Mouse (Mus musculus) neural tube, embryonic 12.5 days (tissue): ENCODE measurements around the gene Atxn2. TPM values are rescaled to one million over a fixed set of nuclear protein-coding genes. Genes with fewer than 3 reads are reported as not detected.

Experiments used
- ATAC-seq: fragments of 200-750 bp; cut with Nextera tagmentation; 2 replicates; pipeline ENCODE4 v1.8.0; 2017; ENCODE audit warnings: low read depth, mild to moderate bottlenecking, moderate TSS enrichment, moderate library complexity; ENCODE audit not compliant: low FRiP score
- H3K27ac ChIP-seq: fragments of 300-500 bp; sonication (generic); 2 replicates; pipeline ENCODE4 v1.5.1; 2016
- H3K27me3 ChIP-seq: fragments of 300-500 bp; sonication (generic); replicated peaks from 2 replicates; pipeline ENCODE4 v1.6.1; 2016; ENCODE audit warnings: mild to moderate bottlenecking
- H3K36me3 ChIP-seq: fragments of 300-500 bp; sonication (generic); 2 replicates; pipeline ENCODE4 v1.6.1; 2016; ENCODE audit warnings: mild to moderate bottlenecking
- H3K4me1 ChIP-seq: fragments of 300-500 bp; sonication (generic); 2 replicates; pipeline ENCODE4 v1.6.1; 2016
- H3K4me2 ChIP-seq: fragments of 300-500 bp; sonication (generic); replicated peaks from 2 replicates; pipeline ENCODE4 v1.6.1; 2016; ENCODE audit warnings: mild to moderate bottlenecking
- H3K4me3 ChIP-seq: fragments of 300-500 bp; sonication (generic); 2 replicates; pipeline ENCODE4 v1.5.1; 2016
- H3K9ac ChIP-seq: fragments of 300-500 bp; sonication (generic); 2 replicates; pipeline ENCODE4 v1.6.1; 2016; ENCODE audit warnings: mild to moderate bottlenecking
- H3K9me3 ChIP-seq: fragments of 300-500 bp; sonication (generic); 2 replicates; pipeline ENCODE4 v1.6.1; 2016; ENCODE audit warnings: mild to moderate bottlenecking
- WGBS: fragments of 180-500 bp; shearing (Covaris S2); methylation state at CpG from one replicate; pipeline ENCODE4 v1.1.7; 2016; 5-methylcytosine and 5-hydroxymethylcytosine counted together
- polyA plus RNA-seq: library from polyadenylated mRNA; unstranded; fragments of >200 nt; fragmentation: Nextera tagmentation; extraction: Ambion mirVana; gene quantifications from 2 replicates; pipeline ENCODE4 v1.2.1, GENCODE M21; 2016

The Atxn2 gene
- 107 and 110 TPM in 2 replicates for polyA plus RNA-seq

DNA sequence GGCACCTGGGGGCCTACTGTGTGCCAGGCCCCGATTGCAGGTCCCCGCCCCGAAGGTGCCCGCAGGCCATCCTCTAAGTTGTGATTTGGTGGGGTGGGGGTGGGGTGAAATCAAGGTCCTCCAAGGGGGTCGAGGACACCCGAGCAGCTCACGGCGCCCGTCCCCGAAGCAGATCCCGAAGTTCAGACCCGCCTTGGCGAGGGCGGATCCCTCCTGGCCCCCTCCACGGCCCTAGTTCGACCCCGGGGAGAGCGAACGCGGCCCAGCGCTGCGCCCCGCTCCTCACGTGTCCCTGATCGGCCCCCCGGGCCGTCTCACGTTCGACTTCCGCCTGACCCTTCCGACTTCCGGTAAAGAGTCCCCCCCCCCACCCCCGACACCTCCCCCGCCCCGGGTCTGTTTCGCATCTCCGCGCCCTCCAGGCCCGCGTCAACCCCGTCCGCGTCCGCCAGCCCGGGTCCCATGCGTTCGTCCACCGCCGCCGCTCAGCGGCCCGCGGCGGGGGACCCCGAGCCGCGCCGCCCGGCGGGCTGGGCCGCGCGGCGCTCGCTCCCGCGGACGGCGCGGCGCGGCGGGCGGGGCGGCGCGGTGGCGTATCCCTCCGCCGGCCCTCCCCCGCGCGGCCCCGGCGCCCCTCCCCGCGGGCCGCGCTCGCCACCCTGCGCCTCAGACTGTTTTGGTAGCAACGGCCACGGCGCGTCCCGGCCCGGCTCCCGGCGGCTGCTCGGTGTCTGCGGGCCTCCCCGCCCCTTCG is at the start of gene Atxn2:
Atxn2 (plus strand) TSS at position 164 of the 754 bp plus-strand sequence.
- Histone ChIP-seq H3K4me3 (peak within 1 kb of the TSS; percentile 99), H3K27me3 (no peaks in the 10 kb centered on the region), H3K9me3 (no peaks in the 10 kb centered on the region), H3K4me1 (peaks cover 28% of the 10 kb centered on the region), H3K36me3 (no peaks in the 10 kb centered on the region), H3K27ac (peak within 1 kb of the TSS; percentile 98), H3K9ac (peak within 1 kb of the TSS; percentile 99), H3K4me2 (peak within 1 kb of the TSS; percentile 89)
- under 1% methylated on average over 100 of the region's 103 CpGs for WGBS
- ATAC-seq, result peak; percentile 75

DNA sequence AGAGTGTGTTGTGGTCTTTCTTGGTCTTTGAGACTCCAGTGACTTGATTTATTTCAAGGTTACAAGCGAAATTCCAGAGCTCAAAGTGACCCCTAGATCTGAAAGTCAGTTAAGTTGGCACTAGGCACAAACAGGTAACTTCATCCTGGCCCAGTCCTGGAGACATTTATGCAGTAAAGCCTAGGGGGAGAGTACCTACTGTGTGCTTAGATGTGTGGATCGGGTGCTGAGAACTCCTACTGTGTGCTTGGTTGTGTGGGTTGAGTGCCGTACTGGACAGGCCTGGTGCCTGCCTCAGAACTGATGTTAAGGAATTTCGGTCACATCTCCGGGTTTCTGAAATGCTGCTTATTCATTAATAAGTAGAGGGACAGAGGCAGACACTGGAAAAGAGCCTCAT is 49.6 kb upstream of the Atxn2 start:
- H3K9me3 ChIP-seq, result no peaks in the 10 kb centered on the region
- peaks cover 31% of the 10 kb centered on the region for H3K36me3 ChIP-seq
- no peak for ATAC-seq
- no peak overlapping the region for H3K27ac ChIP-seq
- H3K27me3 ChIP-seq, result no peaks in the 10 kb centered on the region
- 86% methylated on average over 5 of the region's 5 CpGs for WGBS
- H3K4me2 ChIP-seq, result peak overlapping the region; percentile 88
- H3K4me3 ChIP-seq, result peak overlapping the region; percentile 86
- H3K4me1 ChIP-seq, result peaks cover 11% of the 10 kb centered on the region
- H3K9ac ChIP-seq, result peak overlapping the region; percentile 93

DNA sequence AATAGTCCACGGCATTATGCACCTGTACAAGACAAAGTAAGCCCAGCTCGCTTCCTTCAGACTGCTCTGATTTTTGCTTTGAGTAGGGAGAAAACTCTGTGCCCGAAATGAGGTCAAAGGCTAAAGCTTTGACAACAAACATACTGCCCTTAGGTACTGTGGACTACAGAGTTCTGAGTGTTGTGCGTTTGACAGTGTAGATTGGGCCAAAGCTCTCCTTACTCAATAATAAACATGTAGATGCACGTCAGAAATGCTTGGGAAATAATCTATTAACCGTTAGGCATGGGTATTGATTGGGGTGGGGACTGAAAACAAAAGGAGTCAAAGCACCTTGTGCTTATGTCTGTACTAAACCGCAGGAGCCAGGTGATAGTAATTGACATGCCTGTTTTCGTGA is 47.7 kb upstream of the Atxn2 start:
- whole genome bisulfite sequencing, result 91% methylated on average over 8 of the region's 8 CpGs
- H3K4me2 ChIP-seq, result no peak overlapping the region
- ATAC-seq, result no peak

DNA sequence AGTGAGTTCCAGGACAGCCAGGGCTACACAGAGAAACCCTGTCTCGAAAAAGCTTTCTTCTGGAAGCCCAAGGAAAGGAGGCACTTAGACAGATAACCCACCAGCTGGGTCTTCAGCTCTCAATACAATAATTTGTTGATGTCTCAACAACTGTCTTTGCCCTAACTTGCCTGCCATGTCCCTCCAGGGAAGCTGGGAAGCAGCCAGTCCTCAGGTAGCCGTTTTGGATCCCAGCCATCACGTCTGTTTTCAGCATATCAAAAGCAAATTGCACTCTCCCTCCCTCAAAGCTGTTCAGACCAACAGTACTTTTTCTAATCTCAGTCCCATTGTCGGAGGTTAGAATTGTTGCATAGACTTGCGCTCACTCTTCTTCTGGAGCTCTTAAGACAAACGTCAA is 47.1 kb upstream of the Atxn2 start:
- Histone ChIP-seq H3K27me3 (no peaks in the 10 kb centered on the region), H3K27ac (no peak overlapping the region), H3K4me2 (no peak overlapping the region), H3K9me3 (no peaks in the 10 kb centered on the region), H3K4me1 (peaks cover 11% of the 10 kb centered on the region), H3K9ac (no peak overlapping the region), H3K4me3 (no peak overlapping the region), H3K36me3 (peaks cover 44% of the 10 kb centered on the region)
- WGBS, result 85% methylated on average over 6 of the region's 6 CpGs
- no peak for ATAC-seq

More for the DNA sequence above, 47.7 kb upstream of the Atxn2 start:
- peaks cover 11% of the 10 kb centered on the region for H3K4me1 ChIP-seq
- no peaks in the 10 kb centered on the region for H3K9me3 ChIP-seq
- H3K27me3 ChIP-seq, result no peaks in the 10 kb centered on the region
- H3K27ac ChIP-seq, result no peak overlapping the region
- no peak overlapping the region for H3K4me3 ChIP-seq
- peaks cover 39% of the 10 kb centered on the region for H3K36me3 ChIP-seq
- no peak overlapping the region for H3K9ac ChIP-seq

DNA sequence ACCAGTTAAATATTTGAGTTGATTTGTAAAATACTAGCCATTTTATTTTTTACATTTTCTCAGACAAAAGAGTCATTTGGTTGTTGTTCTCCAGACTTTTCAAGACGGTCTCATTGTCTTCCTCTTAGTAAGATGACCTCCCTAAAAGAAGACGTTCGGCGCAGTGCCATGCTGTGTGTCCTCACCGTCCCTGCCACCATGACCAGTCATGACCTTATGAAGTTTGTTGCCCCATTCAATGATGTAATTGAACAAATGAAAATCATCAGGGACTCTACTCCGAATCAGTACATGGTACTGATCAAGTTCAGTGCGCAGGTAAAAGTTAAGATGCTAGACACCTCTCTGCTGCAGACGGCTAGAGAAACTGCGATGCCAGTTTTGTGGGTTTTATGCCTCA is 46.2 kb upstream of the Atxn2 start:
- Histone ChIP-seq H3K27me3 (no peaks in the 10 kb centered on the region), H3K4me3 (no peak overlapping the region), H3K36me3 (peaks cover 51% of the 10 kb centered on the region), H3K27ac (no peak overlapping the region), H3K9ac (no peak overlapping the region), H3K4me2 (no peak overlapping the region), H3K4me1 (peaks cover 11% of the 10 kb centered on the region), H3K9me3 (no peaks in the 10 kb centered on the region)
- WGBS, result 94% methylated on average over 9 of the region's 9 CpGs
- no peak for ATAC-seq

DNA sequence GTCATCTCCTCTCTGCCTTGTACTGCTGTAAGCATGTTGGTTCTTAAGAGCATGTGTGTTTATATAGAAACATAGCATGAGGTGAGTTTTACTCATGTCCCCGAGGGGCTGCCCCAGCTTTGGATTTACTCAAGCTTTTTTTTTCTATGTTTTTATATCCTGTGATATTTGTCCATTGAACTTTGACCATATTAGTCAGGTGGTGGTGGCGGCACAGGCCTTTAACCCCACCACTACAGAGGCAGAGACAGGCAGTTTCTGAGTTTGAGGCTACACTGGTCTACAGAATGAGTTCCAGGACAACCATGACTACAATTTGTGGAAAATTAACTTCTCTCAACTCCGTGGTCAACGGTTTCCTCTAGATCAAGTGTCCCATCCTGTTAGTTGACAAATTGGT is 44.1 kb upstream of the Atxn2 start:
- Histone ChIP-seq H3K9me3 (no peaks in the 10 kb centered on the region), H3K4me2 (no peak overlapping the region), H3K27ac (no peak overlapping the region), H3K4me1 (no peaks in the 10 kb centered on the region), H3K9ac (no peak overlapping the region), H3K4me3 (no peak overlapping the region), H3K36me3 (peaks cover 64% of the 10 kb centered on the region), H3K27me3 (no peaks in the 10 kb centered on the region)
- ATAC-seq, result no peak
- WGBS, result 93% methylated on average over 4 of the region's 4 CpGs

DNA sequence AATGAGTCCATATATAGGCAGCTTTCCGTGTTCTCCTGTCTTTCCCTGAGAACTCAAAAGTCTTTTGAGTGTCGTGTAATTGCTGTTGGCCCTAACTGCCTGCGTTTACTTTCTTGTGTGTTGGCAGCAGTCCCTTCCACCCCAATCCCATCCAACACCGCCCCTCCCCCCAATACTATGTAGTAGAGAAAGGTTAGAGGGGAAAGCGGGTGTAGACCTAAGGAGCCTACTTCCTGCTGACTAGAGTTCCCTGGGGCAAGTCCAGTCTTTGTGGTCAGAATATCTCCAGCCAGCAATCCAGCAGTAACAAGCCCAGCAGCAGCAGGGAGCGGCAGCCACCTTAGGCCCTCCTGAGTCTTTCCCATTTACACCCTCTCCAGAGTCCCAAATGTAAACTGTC is 42.7 kb upstream of the Atxn2 start:
- Histone ChIP-seq H3K4me2 (no peak overlapping the region), H3K9ac (no peak overlapping the region), H3K27ac (no peak overlapping the region), H3K9me3 (no peaks in the 10 kb centered on the region), H3K36me3 (peaks cover 60% of the 10 kb centered on the region), H3K4me1 (no peaks in the 10 kb centered on the region), H3K27me3 (no peaks in the 10 kb centered on the region), H3K4me3 (no peak overlapping the region)
- WGBS, result 87% methylated on average over 6 of the region's 6 CpGs
- ATAC-seq, result no peak

DNA sequence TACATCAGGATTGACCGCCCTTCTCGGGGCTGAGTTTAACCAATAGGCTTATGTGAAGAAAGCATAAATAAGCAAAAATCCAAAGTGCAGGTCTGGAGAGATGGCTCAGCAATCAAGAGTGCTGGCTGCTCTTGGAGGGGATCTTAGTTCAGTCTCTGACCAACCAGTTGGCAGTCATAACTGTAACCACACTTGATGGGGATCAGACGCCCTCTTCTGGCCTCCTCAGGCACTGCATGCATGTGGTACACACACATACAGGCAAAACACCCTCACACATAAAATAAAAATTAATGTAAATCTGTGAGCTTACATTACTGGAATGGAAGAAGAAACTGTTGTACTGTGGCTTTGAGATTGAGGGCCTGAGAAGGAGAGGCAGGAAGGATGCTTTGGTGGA is 40.7 kb upstream of the Atxn2 start:
- H3K27me3 ChIP-seq, result no peaks in the 10 kb centered on the region
- H3K4me1 ChIP-seq, result no peaks in the 10 kb centered on the region
- H3K9me3 ChIP-seq, result no peaks in the 10 kb centered on the region
- ATAC-seq, result no peak
- H3K9ac ChIP-seq, result no peak overlapping the region
- WGBS, result 76% methylated on average over 3 of the region's 3 CpGs
- H3K4me3 ChIP-seq, result no peak overlapping the region
- no peak overlapping the region for H3K4me2 ChIP-seq
- H3K36me3 ChIP-seq, result peaks cover 61% of the 10 kb centered on the region
- H3K27ac ChIP-seq, result no peak overlapping the region

DNA sequence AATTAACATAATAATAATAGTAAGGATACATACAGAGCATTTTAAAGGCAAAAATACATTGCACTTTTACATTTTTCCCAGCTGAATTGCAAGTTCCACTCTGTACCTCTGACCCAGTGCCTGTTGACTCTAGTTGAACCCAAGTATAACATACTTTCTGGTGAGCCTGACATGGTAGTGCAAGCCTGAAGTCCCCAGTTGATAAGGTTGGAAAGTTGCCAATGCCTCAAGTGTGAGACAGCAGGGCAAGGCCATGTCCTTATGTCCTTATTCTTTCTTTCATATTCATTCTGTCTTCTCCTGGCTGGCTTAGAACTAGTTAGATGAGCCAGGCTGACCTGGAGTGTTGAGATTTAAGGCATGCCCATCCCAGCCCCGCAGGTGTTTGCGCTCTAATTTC is 28.9 kb upstream of the Atxn2 start:
- ATAC-seq, result no peak
- H3K9me3 ChIP-seq, result no peaks in the 10 kb centered on the region
- H3K4me3 ChIP-seq, result no peak overlapping the region
- 97% methylated on average over 2 of the region's 2 CpGs for WGBS
- H3K27me3 ChIP-seq, result no peaks in the 10 kb centered on the region
- H3K36me3 ChIP-seq, result peaks cover 93% of the 10 kb centered on the region
- no peak overlapping the region for H3K27ac ChIP-seq
- H3K9ac ChIP-seq, result no peak overlapping the region
- H3K4me2 ChIP-seq, result no peak overlapping the region
- H3K4me1 ChIP-seq, result no peaks in the 10 kb centered on the region

DNA sequence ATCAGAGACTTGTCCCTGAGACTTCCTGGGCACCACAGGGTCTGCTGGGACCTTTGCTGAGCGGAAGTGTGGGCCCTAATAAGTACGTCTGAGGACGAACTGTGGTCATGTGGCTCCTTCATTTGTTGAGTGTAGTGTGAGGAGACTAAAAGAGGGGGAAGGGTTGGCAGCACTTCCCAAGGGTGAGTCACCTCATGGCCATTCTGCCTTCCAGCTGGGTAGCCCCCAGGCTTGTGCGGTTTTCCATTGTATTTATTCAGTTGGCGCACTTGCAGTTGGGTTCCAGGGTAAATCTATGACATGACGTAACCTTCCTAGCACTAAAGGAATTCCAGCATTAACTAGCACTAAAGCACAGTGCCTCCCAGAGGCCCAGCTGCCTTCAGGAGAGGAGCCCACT is 25.6 kb upstream of the Atxn2 start:
- no peaks in the 10 kb centered on the region for H3K27me3 ChIP-seq
- H3K9ac ChIP-seq, result no peak overlapping the region
- H3K4me3 ChIP-seq, result no peak overlapping the region
- no peaks in the 10 kb centered on the region for H3K4me1 ChIP-seq
- ATAC-seq, result no peak
- H3K36me3 ChIP-seq, result peaks cover 68% of the 10 kb centered on the region
- H3K27ac ChIP-seq, result no peak overlapping the region
- 86% methylated on average over 6 of the region's 6 CpGs for WGBS
- no peaks in the 10 kb centered on the region for H3K9me3 ChIP-seq
- no peak overlapping the region for H3K4me2 ChIP-seq

DNA sequence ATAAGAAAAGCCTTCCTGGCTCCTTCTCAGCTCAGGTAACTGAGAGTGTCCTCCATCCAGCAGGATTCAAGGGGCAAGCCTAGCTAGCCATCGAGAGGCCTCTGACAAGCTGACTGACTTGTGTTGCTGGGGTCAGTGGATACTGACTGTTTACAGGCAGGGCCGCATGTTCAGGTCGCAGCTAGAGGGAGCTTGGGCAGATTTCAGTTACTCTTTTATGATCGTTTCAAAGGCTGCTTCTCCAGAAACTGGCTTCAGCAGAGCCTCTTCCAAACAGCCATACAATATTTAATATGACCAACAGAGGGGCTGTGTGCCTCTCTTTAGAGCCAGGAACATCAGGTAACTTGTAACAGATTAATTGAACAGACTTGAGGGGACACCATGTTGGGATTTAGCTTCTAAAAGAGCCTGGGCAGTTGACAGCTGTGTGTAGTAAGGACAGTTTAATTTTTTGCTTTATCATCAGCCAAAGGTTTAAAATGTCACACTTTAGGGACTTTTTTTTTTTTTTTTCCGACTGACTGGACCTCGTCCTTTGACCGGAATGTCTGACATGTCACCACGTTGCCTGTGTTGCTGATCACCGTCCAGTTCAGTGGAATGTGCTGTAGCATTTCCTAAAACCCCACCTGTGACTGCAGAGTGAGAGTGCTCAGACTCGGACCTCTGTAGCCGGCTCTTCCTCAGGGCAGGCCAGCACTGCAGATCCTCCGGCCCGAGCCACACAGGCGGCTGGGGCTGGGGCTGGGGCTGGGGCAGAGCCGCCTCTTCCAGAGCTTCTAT is 24.8 kb upstream of the Atxn2 start:
- H3K4me2 ChIP-seq, result no peak overlapping the region
- H3K4me1 ChIP-seq, result no peaks in the 10 kb centered on the region
- no peaks in the 10 kb centered on the region for H3K9me3 ChIP-seq
- ATAC-seq, result no peak
- peaks cover 62% of the 10 kb centered on the region for H3K36me3 ChIP-seq
- 82% methylated on average over 15 of the region's 15 CpGs for WGBS
- H3K27me3 ChIP-seq, result no peaks in the 10 kb centered on the region
- no peak overlapping the region for H3K27ac ChIP-seq
- no peak overlapping the region for H3K9ac ChIP-seq
- no peak overlapping the region for H3K4me3 ChIP-seq

DNA sequence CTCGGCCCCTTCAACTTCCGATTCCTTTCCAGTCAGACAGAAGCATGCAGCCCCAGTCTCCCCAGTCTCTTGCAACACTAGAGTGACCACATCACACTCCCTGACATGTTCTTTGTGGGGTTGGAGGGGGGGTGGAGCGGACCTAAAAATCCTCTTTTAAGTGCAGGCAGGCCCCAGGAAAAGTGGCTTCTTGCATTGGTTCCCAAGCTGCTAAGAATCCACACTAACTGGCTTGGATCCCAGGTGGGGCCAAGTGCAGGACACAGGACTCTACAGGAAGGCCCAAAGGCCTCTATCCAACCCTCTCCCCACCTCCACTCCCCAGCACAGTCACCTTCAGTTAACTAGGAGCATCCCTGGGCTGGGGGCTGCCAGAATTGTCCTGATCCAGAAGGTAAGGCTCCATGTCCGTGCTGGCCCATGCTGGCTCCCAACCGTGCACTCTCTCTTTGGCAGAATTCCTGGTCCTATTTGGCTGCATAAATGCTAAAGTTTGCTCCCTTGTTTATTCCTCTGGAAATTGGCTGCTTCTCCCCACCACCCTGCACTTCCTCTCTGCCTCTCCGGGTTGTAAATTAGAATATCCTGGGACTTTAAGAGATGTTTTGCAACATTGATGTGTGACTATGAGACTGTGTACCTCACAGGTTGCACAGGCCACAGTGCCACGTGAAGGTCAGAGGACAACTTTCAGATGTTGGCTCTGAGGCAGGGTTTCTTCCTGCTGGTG is 20.5 kb upstream of the Atxn2 start:
- Histone ChIP-seq H3K9ac (no peak overlapping the region), H3K4me3 (no peak overlapping the region), H3K36me3 (peaks cover 22% of the 10 kb centered on the region), H3K4me2 (no peak overlapping the region), H3K27me3 (no peaks in the 10 kb centered on the region), H3K4me1 (no peaks in the 10 kb centered on the region), H3K9me3 (no peaks in the 10 kb centered on the region), H3K27ac (no peak overlapping the region)
- 84% methylated on average over 7 of the region's 7 CpGs for WGBS
- no peak for ATAC-seq
